Mouse (Mus musculus): ENCODE data around the gene Plk5. TPM values are rescaled to one million over a fixed set of nuclear protein-coding genes. Genes with fewer than 3 reads are reported as not detected.

Plk5 gene
- total RNA-seq, 4 experiments from 2014 or later, result 0.27 to 0.36 TPM; not detected in 2

GRCm38 (mm10) chr10:80412656-80413541 is 56.6 kb downstream of the Plk5 start:
- no peak for DNase-seq (ENCODE audit: low spot score in 2 of 2)

Small RNAs within 50 kb of the gene (microRNA-seq; reads per million reads assigned to microRNA genes)
- gene Gm22721, result not detected

Other genes starting within 250 kb of the Plk5 start
- gene Stk11, start 240.7 kb upstream of the Plk5 start, total RNA-seq (2022), result 100 to 1,000 TPM; 157 to 173 (median 162) TPM
- 100 to 1,000 TPM; 525 to 571 (median 544) TPM for gene Atp5d, start 217.8 kb upstream of the Plk5 start, total RNA-seq (2022)
- 1 to 10 TPM; 1.9 to 4.0 (median 2.9) TPM for gene Cbarp, start 215.6 kb upstream of the Plk5 start, total RNA-seq (2022)
- gene Midn, start 208.2 kb upstream of the Plk5 start, total RNA-seq (2022), result 10 to 100 TPM; 20.8 to 36.0 (median 29.5) TPM
- gene Cirbp, start 190.5 kb upstream of the Plk5 start, total RNA-seq (2022), result 10 to 100 TPM; 23.4 to 49.1 (median 31.4) TPM
- gene 1600002K03Rik, start 183.5 kb upstream of the Plk5 start, total RNA-seq (2022), result 1 to 10 TPM; 4.3 to 7.8 (median 6.9) TPM
- under 1 TPM; 0.19 to 0.48 (median 0.36) TPM for gene Efna2, start 177.0 kb upstream of the Plk5 start, total RNA-seq (2022)
- gene Mum1, start 130.0 kb upstream of the Plk5 start, total RNA-seq (2022), result 10 to 100 TPM; 12.7 to 16.9 (median 15.2) TPM
- gene Ndufs7, start 107.3 kb upstream of the Plk5 start, total RNA-seq (2022), result 100 to 1,000 TPM; 576 to 623 (median 605) TPM
- 10 to 100 TPM; 19.5 to 33.6 (median 33.4) TPM for gene Gamt, start 95.4 kb upstream of the Plk5 start, total RNA-seq (2022)
- 10 to 100 TPM; 31.8 to 38.5 (median 34.6) TPM for gene Dazap1, start 95.0 kb upstream of the Plk5 start, total RNA-seq (2022)
- gene Rps15, start 64.0 kb upstream of the Plk5 start, total RNA-seq (2022), result 100 to 1,000 TPM; 626 to 776 (median 688) TPM
- gene Apc2, start 60.5 kb upstream of the Plk5 start, total RNA-seq (2022), result under 1 TPM; 0.24 to 0.54 (median 0.31) TPM
- 1 to 10 TPM; 5.4 to 8.9 (median 6.6) TPM for gene 2310011J03Rik, start 35.9 kb upstream of the Plk5 start, total RNA-seq (2022)
- 1 to 10 TPM in 1 of 4 experiments, under 1 TPM in 3; 0.67 to 1.1 (median 0.91) TPM for gene Pcsk4, start 27.0 kb upstream of the Plk5 start, total RNA-seq (2022)
- 1 to 10 TPM; 2.6 to 4.0 (median 3.2) TPM for gene Reep6, start 26.5 kb upstream of the Plk5 start, total RNA-seq (2022)
- gene Adamtsl5, start 8.0 kb upstream of the Plk5 start, total RNA-seq (2022), result 10 to 100 TPM; 22.6 to 30.4 (median 26.9) TPM
- gene Mex3d, start 31.2 kb downstream of the Plk5 start, total RNA-seq (2022), result 1 to 10 TPM; 4.2 to 6.3 (median 4.7) TPM
- gene Mbd3, start 43.1 kb downstream of the Plk5 start, total RNA-seq (2022), result 100 to 1,000 TPM; 120 to 138 (median 131) TPM
- 100 to 1,000 TPM; 691 to 868 (median 797) TPM for gene Uqcr11, start 50.4 kb downstream of the Plk5 start, total RNA-seq (2022)
- 10 to 100 TPM in 3 of 4 experiments, 1 to 10 TPM in 1; 9.9 to 13.1 (median 10.8) TPM for gene Tcf3, start 77.2 kb downstream of the Plk5 start, total RNA-seq (2022)
- gene Onecut3, start 138.4 kb downstream of the Plk5 start, total RNA-seq (2022), result not detected
- gene Atp8b3, start 182.7 kb downstream of the Plk5 start, total RNA-seq (2022), result not detected
- gene Rexo1, start 205.1 kb downstream of the Plk5 start, total RNA-seq (2022), result 10 to 100 TPM in 2 of 4 experiments, 1 to 10 TPM in 2; 8.5 to 11.1 (median 10.1) TPM
- 1 to 10 TPM; 1.1 to 2.0 (median 1.3) TPM for gene Klf16, start 220.9 kb downstream of the Plk5 start, total RNA-seq (2022)
- gene Abhd17a, start 233.9 kb downstream of the Plk5 start, total RNA-seq (2022), result 10 to 100 TPM; 70.5 to 80.7 (median 77.3) TPM
- gene Scamp4, start 246.4 kb downstream of the Plk5 start, total RNA-seq (2022), result 10 to 100 TPM; 17.4 to 21.2 (median 19.2) TPM
- gene Adat3, start 246.4 kb downstream of the Plk5 start, total RNA-seq (2022), result under 1 TPM in 3 of 4 experiments, not detected in 1; 0.29 to 0.43 (median 0.36) TPM
- under 1 TPM in 2 of 4 experiments, not detected in 2; 0.20 to 0.24 TPM for gene Gm49322, start 249.6 kb downstream of the Plk5 start, total RNA-seq (2022)

All from gastrocnemius, adult 8-10 months (tissue).